Mouse (Mus musculus) testis, postnatal 14 days (tissue): ENCODE results near the gene Galnt13.
"Not testable (repeated sequence)": the region's sequence is repeated elsewhere in the genome, so short reads cannot be mapped to it uniquely, and the experiment has no call there.

Experiments used
- DNase-seq: peaks from one replicate; pipeline ENCODE4 v3.0.0; 2021; ENCODE audit warnings: low spot score

Galnt13 gene

GRCm38 (mm10) chr2:54915088-54915670 lies 479.1 kb downstream of the Galnt13 start:
- DNase-seq, result no peak

GRCm38 (mm10) chr2:54936369-54936768 lies 500.3 kb downstream of the Galnt13 start:
- DNase-seq, result no peak

- DNase-seq, result no peak
Measured at GRCm38 (mm10) chr2:54937306-54937705, 501.2 kb downstream of the Galnt13 start.

- DNase-seq, result no peak
Measured at GRCm38 (mm10) chr2:54938075-54938474, 502.0 kb downstream of the Galnt13 start.

GRCm38 (mm10) chr2:54943386-54943785 lies 507.3 kb downstream of the Galnt13 start:
- no peak for DNase-seq

GRCm38 (mm10) chr2:54983839-54984238 lies 547.7 kb downstream of the Galnt13 start:
- DNase-seq, result no peak

- not testable (repeated sequence) for DNase-seq
Measured at GRCm38 (mm10) chr2:55022539-55022938, 586.4 kb downstream of the Galnt13 start.

GRCm38 (mm10) chr2:55034610-55035009 lies 598.5 kb downstream of the Galnt13 start:
- no peak for DNase-seq

GRCm38 (mm10) chr2:55065469-55066315 lies 629.6 kb downstream of the Galnt13 start:
- DNase-seq, result no peak

- DNase-seq, result no peak
Measured at GRCm38 (mm10) chr2:55085580-55085979, 649.5 kb downstream of the Galnt13 start.

GRCm38 (mm10) chr2:55088034-55088433 lies 651.9 kb downstream of the Galnt13 start:
- no peak for DNase-seq

- no peak for DNase-seq
Measured at GRCm38 (mm10) chr2:55090332-55090731, 654.2 kb downstream of the Galnt13 start.

- DNase-seq, result no peak
Measured at GRCm38 (mm10) chr2:55091495-55091894, 655.4 kb downstream of the Galnt13 start.

GRCm38 (mm10) chr2:55099100-55099499 lies 663.0 kb downstream of the Galnt13 start:
- no peak for DNase-seq

GRCm38 (mm10) chr2:55101279-55101678 lies 665.2 kb downstream of the Galnt13 start:
- DNase-seq, result no peak

- DNase-seq, result no peak
Measured at GRCm38 (mm10) chr2:55103521-55103920, 667.4 kb downstream of the Galnt13 start.

- DNase-seq, result no peak
Measured at GRCm38 (mm10) chr2:55107828-55108227, 671.7 kb downstream of the Galnt13 start.

- DNase-seq, result no peak
Measured at GRCm38 (mm10) chr2:55153089-55153488, 717.0 kb downstream of the Galnt13 start.

- DNase-seq, result no peak
Measured at GRCm38 (mm10) chr2:55164781-55165180, 728.7 kb downstream of the Galnt13 start.
